9 mouse cellular contexts compared by ENCODE assay signal in the genomic region with DNA sequence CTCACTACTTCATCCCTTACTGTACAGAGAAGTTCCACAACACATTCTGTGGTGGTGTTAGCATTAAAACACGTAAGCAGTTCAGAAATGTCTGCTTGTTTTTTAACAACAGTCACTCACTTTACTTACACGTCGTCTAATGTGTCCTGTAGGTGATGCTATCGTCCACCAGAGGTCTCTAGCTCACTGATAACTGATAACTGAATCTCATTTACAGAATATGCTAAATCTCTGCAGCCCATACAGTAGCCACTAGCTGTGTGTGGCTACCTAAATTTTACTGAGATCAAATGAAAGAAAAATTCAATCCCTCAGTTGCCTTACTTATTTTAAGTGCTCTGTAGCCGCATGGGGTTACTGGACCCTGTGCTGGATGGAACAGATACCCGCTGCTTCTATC. TPM values are rescaled to one million over a fixed set of nuclear protein-coding genes. Genes with fewer than 3 reads are reported as not detected.
DNase-seq lines count a peak whose midpoint lies in the region; ATAC-seq and TF ChIP-seq lines count a peak whose summit lies in the region.
"Had no signal": no experiment of that assay in that cellular context is flagged by ENCODE, and none has a peak within 500 bp of the region (broad histone marks: within the 10 kb centered on the region; RNA-seq: fewer than 3 reads in every experiment).

No protein-coding gene starts in this region.

- no peaks in the 10 kb centered on the region for H3K79me2 ChIP-seq in heart, adult 2 months (replicated peaks; ENCODE audit: control insufficient read depth, insufficient read depth, low read length)

- intact Hi-C loops in heart, adult 2 months (cut with DNase I): loop anchor here (2.0 to 5.0 kb wide), 2 partner anchors 49 to 399 kb away; no protein-coding TSS in a partner anchor

- H3K27ac ChIP-seq in heart, adult 2 months: no peak overlapping the region
- no peak overlapping the region for H3K27ac ChIP-seq in heart, embryonic 11.5 days (ENCODE audit: low read depth, low read length)
- H3K27ac ChIP-seq in midbrain, embryonic 11.5 days (ENCODE audit: low read depth, low read length): no peak overlapping the region
- no peak overlapping the region for H3K27ac ChIP-seq in midbrain, embryonic 10.5 days (replicated peaks)
- no peak overlapping the region for H3K27ac ChIP-seq in forebrain, embryonic 14.5 days (ENCODE audit: low read depth, low read length)

- no peak for TF ChIP-seq POLR2A in heart, adult 2 months (IDR thresholded peaks at IDR 0.05; ENCODE audit: insufficient read depth, low read depth, low read length)

- H3K4me1 ChIP-seq in heart, adult 2 months (ENCODE audit: control insufficient read depth, insufficient read depth, low read length): no peaks in the 10 kb centered on the region
- H3K4me1 ChIP-seq in heart, embryonic 11.5 days (ENCODE audit: control insufficient read depth, insufficient read depth, low read length): no peaks in the 10 kb centered on the region
- no peaks in the 10 kb centered on the region for H3K4me1 ChIP-seq in midbrain, embryonic 11.5 days (ENCODE audit: control insufficient read depth, insufficient read depth, low read length)
- no peaks in the 10 kb centered on the region for H3K4me1 ChIP-seq in midbrain, embryonic 10.5 days
- no peaks in the 10 kb centered on the region for H3K4me1 ChIP-seq in forebrain, embryonic 14.5 days (ENCODE audit: control insufficient read depth, insufficient read depth, low read length)

- DNase-seq in heart, adult 2 months: no peak
- DNase-seq in midbrain, embryonic 11.5 days (ENCODE audit: low spot score, missing footprints): peak; percentile 81
- DNase-seq in midbrain, embryonic 10.5 days (ENCODE audit: low spot score): no peak
- DNase-seq in forebrain, embryonic 14.5 days (ENCODE audit: low spot score): peak; percentile 75
- DNase-seq in retina, adult 2 months (ENCODE audit: low read depth, low spot score): peak; percentile 9
- no peak for DNase-seq in spleen, postnatal 10 days (ENCODE audit: low spot score in 2 of 2)
- no peak for DNase-seq in cerebellum, postnatal 4 days (ENCODE audit: low spot score in 2 of 2)

- H3K9ac ChIP-seq in heart, adult 2 months (ENCODE audit: low read depth, low read length): no peak overlapping the region
- no peak overlapping the region for H3K9ac ChIP-seq in heart, embryonic 11.5 days (ENCODE audit: low read depth, low read length)
- no peak overlapping the region for H3K9ac ChIP-seq in midbrain, embryonic 11.5 days (ENCODE audit: low read length)
- H3K9ac ChIP-seq in forebrain, embryonic 14.5 days (ENCODE audit: low read length): no peak overlapping the region

- TF ChIP-seq CTCF in heart, adult 2 months (IDR thresholded peaks at IDR 0.05): peak; percentile 60

- H3K4me3 ChIP-seq in heart, adult 2 months: no peak overlapping the region
- H3K4me3 ChIP-seq in heart, embryonic 11.5 days (ENCODE audit: low read depth, low read length): no peak overlapping the region
- no peak overlapping the region for H3K4me3 ChIP-seq in midbrain, embryonic 11.5 days (ENCODE audit: low read depth, low read length)
- H3K4me3 ChIP-seq in midbrain, embryonic 10.5 days: no peak overlapping the region
- no peak overlapping the region for H3K4me3 ChIP-seq in forebrain, embryonic 14.5 days (ENCODE audit: low read depth, low read length)

- 33% methylated on average over 6 of the region's 6 CpGs for WGBS in heart, adult 2 months
- 30% methylated on average over 6 of the region's 6 CpGs for WGBS in heart, embryonic 11.5 days (ENCODE audit: insufficient replicate concordance)
- WGBS in midbrain, embryonic 11.5 days: 33% methylated on average over 6 of the region's 6 CpGs
- WGBS in midbrain, embryonic 10.5 days: 33% methylated on average over 6 of the region's 6 CpGs
- 32% methylated on average over 6 of the region's 6 CpGs for WGBS in forebrain, embryonic 14.5 days

- ATAC-seq in heart, embryonic 11.5 days (replicated peaks; ENCODE audit: insufficient number of reproducible peaks, low FRiP score, low TSS enrichment): no peak
- peak; percentile 79; the same call in 1 of the 2 replicates for ATAC-seq in midbrain, embryonic 11.5 days (ENCODE audit: low FRiP score)
- 0 out of 2 replicates have a peak, but pooled peaks have one; percentile 62 for ATAC-seq in forebrain, embryonic 14.5 days

- H3K36me3 ChIP-seq in heart, adult 2 months (ENCODE audit: control insufficient read depth, insufficient read depth, low read length): no peaks in the 10 kb centered on the region
- H3K36me3 ChIP-seq in heart, embryonic 11.5 days (ENCODE audit: control insufficient read depth, insufficient read depth, low read length): no peaks in the 10 kb centered on the region
- no peaks in the 10 kb centered on the region for H3K36me3 ChIP-seq in midbrain, embryonic 11.5 days (ENCODE audit: control insufficient read depth, insufficient read depth, low read length)
- H3K36me3 ChIP-seq in midbrain, embryonic 10.5 days: no peaks in the 10 kb centered on the region
- no peaks in the 10 kb centered on the region for H3K36me3 ChIP-seq in forebrain, embryonic 14.5 days (ENCODE audit: control insufficient read depth, insufficient read depth, low read length)

- no peaks in the 10 kb centered on the region for H3K27me3 ChIP-seq in heart, adult 2 months (ENCODE audit: control insufficient read depth, insufficient read depth, low read length)
- H3K27me3 ChIP-seq in heart, embryonic 11.5 days (ENCODE audit: control insufficient read depth, insufficient read depth, low read length): 0 out of 2 replicates have a peak, but pooled peaks cover 2% of the 10 kb centered on the region
- no peaks in the 10 kb centered on the region; the same call in 1 of the 2 replicates for H3K27me3 ChIP-seq in midbrain, embryonic 11.5 days (ENCODE audit: control insufficient read depth, insufficient read depth, low read length)
- peaks cover 44% of the 10 kb centered on the region for H3K27me3 ChIP-seq in midbrain, embryonic 10.5 days (ENCODE audit: low read depth, poor library complexity, severe bottlenecking)
- peaks cover 4% of the 10 kb centered on the region; the same call in 1 of the 2 replicates for H3K27me3 ChIP-seq in forebrain, embryonic 14.5 days (replicated peaks; ENCODE audit: control insufficient read depth, insufficient read depth, low read length)

- H3K9me3 ChIP-seq in heart, embryonic 11.5 days (replicated peaks; ENCODE audit: control insufficient read depth, low read length): no peaks in the 10 kb centered on the region
- no peaks in the 10 kb centered on the region for H3K9me3 ChIP-seq in midbrain, embryonic 11.5 days (ENCODE audit: control insufficient read depth, low read length)
- H3K9me3 ChIP-seq in midbrain, embryonic 10.5 days (replicated peaks): no peaks in the 10 kb centered on the region
- H3K9me3 ChIP-seq in forebrain, embryonic 14.5 days (replicated peaks; ENCODE audit: control insufficient read depth, low read length): no peaks in the 10 kb centered on the region

- no peak for TF ChIP-seq EP300 in heart, adult 2 months (IDR thresholded peaks at IDR 0.05; ENCODE audit: insufficient read depth, low read depth, low read length)

- H3K4me2 ChIP-seq in heart, embryonic 11.5 days: no peak overlapping the region
- no peak overlapping the region for H3K4me2 ChIP-seq in midbrain, embryonic 11.5 days
- H3K4me2 ChIP-seq in forebrain, embryonic 14.5 days (ENCODE audit: low read length): no peak overlapping the region

RNA-seq across cellular contexts. Expression of a gene that starts 25.3 kb away (rescaled TPM):
- total RNA-seq in heart, adult 2 months (2021): not detected
- polyA plus RNA-seq in heart, adult 2 months (2012; rRNA removed): 0.18 TPM in 1 of 2 replicates, not detected in the other
- 0.24 TPM in 1 of 2 replicates, not detected in the other for polyA plus RNA-seq in heart, embryonic 11.5 days (2014; fragmentation: Nextera tagmentation; extraction: Ambion mirVana)
- 8.5 and 8.8 TPM in 2 replicates for polyA plus RNA-seq in midbrain, embryonic 11.5 days (2014; fragmentation: Nextera tagmentation; extraction: Ambion mirVana)
- polyA plus RNA-seq in midbrain, embryonic 10.5 days (2016; fragmentation: Nextera tagmentation; extraction: Ambion mirVana): 24.8 and 28.3 TPM in 2 replicates
- polyA plus RNA-seq in forebrain, embryonic 14.5 days (2014; fragmentation: Nextera tagmentation; extraction: Ambion mirVana): not detected in 2 replicates
- polyA plus RNA-seq: intestine, embryonic 14.5 days had no signal

RNA-seq across cellular contexts. Expression of a gene that starts 51.1 kb away (rescaled TPM):
- not detected for total RNA-seq in heart, adult 2 months (2021)
- 0.68 TPM in 1 of 2 replicates, not detected in the other for polyA plus RNA-seq in heart, adult 2 months (2012; rRNA removed)
- polyA plus RNA-seq in heart, embryonic 11.5 days (2014; fragmentation: Nextera tagmentation; extraction: Ambion mirVana): 0.25 and 1.6 TPM in 2 replicates
- 5.6 and 7.0 TPM in 2 replicates for polyA plus RNA-seq in midbrain, embryonic 11.5 days (2014; fragmentation: Nextera tagmentation; extraction: Ambion mirVana)
- 9.1 and 9.4 TPM in 2 replicates for polyA plus RNA-seq in midbrain, embryonic 10.5 days (2016; fragmentation: Nextera tagmentation; extraction: Ambion mirVana)
- 13.9 and 15.9 TPM in 2 replicates for polyA plus RNA-seq in forebrain, embryonic 14.5 days (2014; fragmentation: Nextera tagmentation; extraction: Ambion mirVana)
- polyA plus RNA-seq: intestine, embryonic 14.5 days had no signal

Comparison
In these comparisons a context has a peak if more than half of its experiments do, and no peak if none do; other contexts are left out.
1. DNase-seq: peak in midbrain, embryonic 11.5 days (single experiment), forebrain, embryonic 14.5 days (single experiment) and retina, adult 2 months (single experiment); none in heart, adult 2 months (0 of 2), midbrain, embryonic 10.5 days (single experiment), spleen, postnatal 10 days (0 of 2) and cerebellum, postnatal 4 days (0 of 2).